Comparison of ENCODE assay signal across 14 mouse cellular contexts in genomic region chr12:85174016-85174415, GRCm38 (mm10). TPM values are rescaled to one million over a fixed set of nuclear protein-coding genes. Genes with fewer than 3 reads are reported as not detected.
A peak's percentile ranks its signal among the peaks of the same experiment; 100 is the strongest.
DNase-seq lines count a peak whose midpoint lies in the region; ATAC-seq and TF ChIP-seq lines count a peak whose summit lies in the region.
"Had no signal": no experiment of that assay in that cellular context is flagged by ENCODE, and none has a peak within 500 bp of the region (broad histone marks: within the 10 kb centered on the region; RNA-seq: fewer than 3 reads in every experiment).

No protein-coding gene starts in this region.

- peak; percentile 32 for TF ChIP-seq CTCF in layer of hippocampus, adult 2 months (conservative IDR thresholded peaks at IDR 0.05)

- no peaks in the 10 kb centered on the region for H3K9me3 ChIP-seq in forebrain, embryonic 15.5 days
- no peaks in the 10 kb centered on the region for H3K9me3 ChIP-seq in forebrain, embryonic 12.5 days
- no peaks in the 10 kb centered on the region for H3K9me3 ChIP-seq in heart, embryonic 14.5 days (ENCODE audit: control insufficient read depth, low read length)

- H3K9ac ChIP-seq in forebrain, embryonic 15.5 days (replicated peaks), result no peak overlapping the region
- no peak overlapping the region for H3K9ac ChIP-seq in forebrain, embryonic 12.5 days
- peak overlapping the region; percentile 9; the same call in 1 of the 2 replicates for H3K9ac ChIP-seq in heart, embryonic 14.5 days (ENCODE audit: low read length)

- H3K4me1 ChIP-seq in forebrain, embryonic 15.5 days, result peaks cover 39% of the 10 kb centered on the region
- peaks cover 34% of the 10 kb centered on the region for H3K4me1 ChIP-seq in forebrain, embryonic 12.5 days
- H3K4me1 ChIP-seq in heart, embryonic 14.5 days (ENCODE audit: control insufficient read depth in 2 of 2, insufficient read depth in 2 of 2, low read length in 2 of 2), result peaks cover 46 to 54% of the 10 kb centered on the region in 2 experiments

- WGBS in forebrain, embryonic 15.5 days, result 55% methylated on average over 7 of the region's 7 CpGs
- WGBS in forebrain, embryonic 12.5 days, result 72% methylated on average over 7 of the region's 7 CpGs
- WGBS in heart, embryonic 14.5 days, result 67% methylated on average over 7 of the region's 7 CpGs

- H3K27me3 ChIP-seq in forebrain, embryonic 15.5 days, result no peaks in the 10 kb centered on the region
- peaks cover 31% of the 10 kb centered on the region for H3K27me3 ChIP-seq in forebrain, embryonic 12.5 days
- no peaks in the 10 kb centered on the region for H3K27me3 ChIP-seq in heart, embryonic 14.5 days (ENCODE audit: control insufficient read depth, insufficient read depth, low read length)

- H3K4me3 ChIP-seq in forebrain, embryonic 15.5 days, result no peak overlapping the region
- H3K4me3 ChIP-seq in forebrain, embryonic 12.5 days (replicated peaks), result no peak overlapping the region
- no peak overlapping the region for H3K4me3 ChIP-seq in layer of hippocampus, adult 2 months
- H3K4me3 ChIP-seq in heart, embryonic 14.5 days (ENCODE audit: control insufficient read depth in 1 of 2, insufficient read depth in 1 of 2, low read depth in 1 of 2, low read length in 2 of 2), result no peak overlapping the region

- no peak for DNase-seq in layer of hippocampus, adult 2 months (ENCODE audit: low spot score in 2 of 2)
- no peak for DNase-seq in layer of hippocampus, adult 18-20 months (ENCODE audit: low spot score in 2 of 2)
- peak; percentile 62 for DNase-seq in Muller cell, postnatal 12 days (ENCODE audit: inconsistent ontology term)
- no peak for DNase-seq in right cerebral cortex, adult 18-20 months
- DNase-seq: adrenal gland, adult 8-10 months; B cell, adult 2 months; cerebellum, adult 18-20 months; lung, postnatal 14 days; thymus, adult 2 months had no signal

- H3K36me3 ChIP-seq in forebrain, embryonic 15.5 days, result no peaks in the 10 kb centered on the region
- no peaks in the 10 kb centered on the region for H3K36me3 ChIP-seq in forebrain, embryonic 12.5 days (replicated peaks)
- 0 out of 2 replicates have a peak, but pooled peaks cover 2% of the 10 kb centered on the region for H3K36me3 ChIP-seq in heart, embryonic 14.5 days (ENCODE audit: control insufficient read depth, insufficient read depth, low read length)

- H3K27ac ChIP-seq in forebrain, embryonic 15.5 days (replicated peaks), result 0 out of 2 replicates have a peak overlapping the region, but pooled peaks have one; percentile 2
- no peak overlapping the region for H3K27ac ChIP-seq in forebrain, embryonic 12.5 days
- H3K27ac ChIP-seq in layer of hippocampus, adult 2 months, result no peak overlapping the region
- no peak overlapping the region for H3K27ac ChIP-seq in heart, embryonic 14.5 days (replicated peaks in 1 of 2; ENCODE audit: control insufficient read depth in 1 of 2, insufficient read depth in 1 of 2, low read depth in 2 of 2, low read length in 2 of 2)

- H3K4me2 ChIP-seq in forebrain, embryonic 15.5 days (replicated peaks), result no peak overlapping the region
- H3K4me2 ChIP-seq in forebrain, embryonic 12.5 days, result no peak overlapping the region
- H3K4me2 ChIP-seq in heart, embryonic 14.5 days (ENCODE audit: low read length), result no peak overlapping the region

- ATAC-seq in forebrain, embryonic 15.5 days (replicated peaks), result no peak
- no peak for ATAC-seq in forebrain, embryonic 12.5 days (ENCODE audit: low FRiP score)
- ATAC-seq in heart, embryonic 14.5 days (ENCODE audit: insufficient number of reproducible peaks, insufficient read depth, low FRiP score, low read depth), result no peak
- no peak for ATAC-seq in inflammation-experienced regulatory T-cells, adult 6 months

RNA-seq across cellular contexts. Expression of gene Pgf, which starts 3.6 kb away (rescaled TPM):
- polyA plus RNA-seq in forebrain, embryonic 15.5 days (2015; fragmentation: Nextera tagmentation; extraction: Ambion mirVana), result 6.2 and 6.3 TPM in 2 replicates
- polyA plus RNA-seq in forebrain, embryonic 12.5 days (2016; fragmentation: Nextera tagmentation; extraction: Ambion mirVana), result 6.3 and 7.5 TPM in 2 replicates
- 1 to 10 TPM; 4.7 to 5.2 TPM for total RNA-seq in layer of hippocampus, adult 2 months (2021)
- total RNA-seq in layer of hippocampus, adult 18-20 months (2021), result 1 to 10 TPM; 4.5 to 5.5 TPM
- polyA plus RNA-seq in heart, embryonic 14.5 days (2014; fragmentation: Nextera tagmentation; extraction: Ambion mirVana), result 8.9 and 10.6 TPM in 2 replicates
- not detected for polyA plus RNA-seq in inflammation-experienced regulatory T-cells, adult 6 months (2017; shearing (Covaris generic))
- total RNA-seq: MEL had no signal

RNA-seq across cellular contexts. Expression of gene Rps6kl1, which starts 23.0 kb away (rescaled TPM):
- 19.8 and 22.2 TPM in 2 replicates for polyA plus RNA-seq in forebrain, embryonic 15.5 days (2015; fragmentation: Nextera tagmentation; extraction: Ambion mirVana)
- polyA plus RNA-seq in forebrain, embryonic 12.5 days (2016; fragmentation: Nextera tagmentation; extraction: Ambion mirVana), result 5.8 and 6.1 TPM in 2 replicates
- 10 to 100 TPM; 39.0 to 40.0 TPM for total RNA-seq in layer of hippocampus, adult 2 months (2021)
- 10 to 100 TPM; 36.9 to 38.9 TPM for total RNA-seq in layer of hippocampus, adult 18-20 months (2021)
- 0.77 and 1.1 TPM in 2 replicates for polyA plus RNA-seq in heart, embryonic 14.5 days (2014; fragmentation: Nextera tagmentation; extraction: Ambion mirVana)
- polyA plus RNA-seq in inflammation-experienced regulatory T-cells, adult 6 months (2017; shearing (Covaris generic)), result 1 to 10 TPM in 1 of 3 experiments, under 1 TPM in 2; 0.45 to 1.6 (median 0.72) TPM

RNA-seq across cellular contexts. Expression of gene Eif2b2, which starts 45.3 kb away (rescaled TPM):
- polyA plus RNA-seq in forebrain, embryonic 15.5 days (2015; fragmentation: Nextera tagmentation; extraction: Ambion mirVana), result 81.9 and 84.3 TPM in 2 replicates
- polyA plus RNA-seq in forebrain, embryonic 12.5 days (2016; fragmentation: Nextera tagmentation; extraction: Ambion mirVana), result 94.6 and 98.3 TPM in 2 replicates
- 10 to 100 TPM; 63.5 to 65.3 TPM for total RNA-seq in layer of hippocampus, adult 2 months (2021)
- 10 to 100 TPM; 56.0 to 72.8 TPM for total RNA-seq in layer of hippocampus, adult 18-20 months (2021)
- polyA plus RNA-seq in heart, embryonic 14.5 days (2014; fragmentation: Nextera tagmentation; extraction: Ambion mirVana), result 49.7 and 60.0 TPM in 2 replicates
- polyA plus RNA-seq in inflammation-experienced regulatory T-cells, adult 6 months (2017; shearing (Covaris generic)), result 10 to 100 TPM; 66.0 to 86.7 (median 71.7) TPM
